Mouse (Mus musculus): ENCODE measurements around the gene Gm45234. TPM values are rescaled to one million over a fixed set of nuclear protein-coding genes. Genes with fewer than 3 reads are reported as not detected.

The Gm45234 gene
- total and polyA plus RNA-seq, 2 experiments from 2014 or later: not detected

DNA sequence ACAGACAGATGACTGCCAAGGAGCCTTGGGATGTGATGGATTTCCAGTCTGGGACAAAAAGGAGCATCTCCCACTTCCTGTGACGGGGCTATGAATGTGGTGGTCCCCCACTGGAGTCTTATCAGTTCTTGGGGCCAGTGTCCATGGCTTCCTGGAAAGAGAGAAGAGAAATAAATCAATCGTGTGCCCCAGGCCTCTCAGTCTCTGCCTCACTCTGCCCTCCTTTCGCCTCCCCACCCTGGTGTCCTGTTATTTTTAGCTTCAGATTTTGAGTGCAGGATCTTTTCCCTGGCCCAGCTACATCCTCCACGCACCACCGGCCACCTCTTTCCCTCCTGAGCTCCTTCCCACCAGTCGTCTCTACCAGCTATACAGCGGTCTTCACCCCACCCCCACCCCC is 14.2 kb upstream of the Gm45234 start:
- 0 out of 2 replicates have a peak, but pooled peaks cover 7% of the 10 kb centered on the region for H3K27me3 ChIP-seq (ENCODE audit: control insufficient read depth, insufficient read depth, low read length)
- no peaks in the 10 kb centered on the region for H3K36me3 ChIP-seq (replicated peaks; ENCODE audit: control insufficient read depth, insufficient read depth, low read length)
- ATAC-seq (ENCODE audit: insufficient read depth, low read depth) (no peak), DNase-seq (ENCODE audit: low spot score) (no peak)
- no peak for TF ChIP-seq CTCF (IDR thresholded peaks at IDR 0.05; ENCODE audit: low read depth)
- no peaks in the 10 kb centered on the region for H3K9me3 ChIP-seq (replicated peaks; ENCODE audit: control insufficient read depth, low read length)
- WGBS: 26% methylated on average over 7 of the region's 7 CpGs
- 0 out of 2 replicates have a peak overlapping the region, but pooled peaks have one; percentile 37 for H3K9ac ChIP-seq (replicated peaks; ENCODE audit: low read depth, low read length)
- H3K27ac ChIP-seq (ENCODE audit: low read depth): no peak overlapping the region
- peaks cover 7% of the 10 kb centered on the region; the same call in 1 of the 2 replicates for H3K4me1 ChIP-seq (ENCODE audit: control insufficient read depth, insufficient read depth)
- peak overlapping the region; percentile 86 for H3K4me2 ChIP-seq (ENCODE audit: low read depth, low read length)
- 0 out of 2 replicates have a peak overlapping the region, but pooled peaks have one; percentile 50 for H3K4me3 ChIP-seq (ENCODE audit: low read depth, low read length)

DNA sequence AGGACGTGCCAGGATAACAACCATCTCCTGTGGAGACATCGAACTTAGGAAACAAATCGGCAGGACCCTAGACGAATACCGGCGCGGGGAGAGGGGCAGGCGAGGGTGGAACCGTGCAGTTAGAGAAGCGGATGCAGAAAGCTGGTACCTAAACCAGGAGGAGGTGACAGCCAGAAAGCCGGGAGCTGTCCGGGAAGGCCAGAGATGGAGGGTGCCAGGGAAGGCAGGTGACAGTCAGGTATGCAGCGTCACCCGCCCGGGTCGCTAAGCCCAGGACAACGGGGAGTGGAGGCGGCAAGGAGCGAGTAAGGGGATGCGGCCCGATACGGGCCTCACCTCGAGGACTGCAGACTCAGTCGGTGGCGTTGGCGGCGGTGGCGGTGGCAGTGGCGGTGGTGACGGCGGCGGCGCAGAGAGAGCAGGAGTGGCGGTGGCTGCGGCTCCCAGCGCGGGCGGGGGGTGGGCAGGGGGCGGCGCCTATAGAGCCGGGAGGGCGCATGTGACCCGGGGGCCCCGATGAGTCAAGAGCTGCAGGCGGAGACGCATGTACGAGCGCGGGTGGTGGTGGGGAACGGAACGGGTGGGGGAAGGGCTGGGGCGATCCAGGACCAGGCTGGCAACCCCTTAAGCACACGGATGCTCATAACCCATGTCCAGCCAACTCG is 13.4 kb upstream of the Gm45234 start, which contains the start of gene Eno2:
Gene Eno2, minus strand, starts transcription at position 573 of the 665 bp plus-strand sequence.
- 1% methylated on average over 43 of the region's 54 CpGs for WGBS
- Histone ChIP-seq H3K9ac (replicated peaks; ENCODE audit: low read depth, low read length) (peak within 1 kb of the TSS; percentile 37), H3K4me3 (ENCODE audit: low read depth, low read length) (peak within 1 kb of the TSS; percentile 50), H3K9me3 (replicated peaks; ENCODE audit: control insufficient read depth, low read length) (no peaks in the 10 kb centered on the region), H3K4me2 (ENCODE audit: low read depth, low read length) (peak within 1 kb of the TSS; percentile 86), H3K27me3 (ENCODE audit: control insufficient read depth, insufficient read depth, low read length) (0 out of 2 replicates have a peak, but pooled peaks cover 7% of the 10 kb centered on the region), H3K36me3 (replicated peaks; ENCODE audit: control insufficient read depth, insufficient read depth, low read length) (no peaks in the 10 kb centered on the region), H3K27ac (ENCODE audit: low read depth) (no peak within 1 kb of the TSS), H3K4me1 (ENCODE audit: control insufficient read depth, insufficient read depth) (peaks cover 7% of the 10 kb centered on the region; the same call in 1 of the 2 replicates)
- peak; percentile 38 for DNase-seq (ENCODE audit: low spot score)
- ATAC-seq (ENCODE audit: insufficient read depth, low read depth): peak; percentile 83
- TF ChIP-seq EP300 (IDR thresholded peaks at IDR 0.05; ENCODE audit: low read depth) (no peak), CTCF (IDR thresholded peaks at IDR 0.05; ENCODE audit: low read depth) (no peak)

DNA sequence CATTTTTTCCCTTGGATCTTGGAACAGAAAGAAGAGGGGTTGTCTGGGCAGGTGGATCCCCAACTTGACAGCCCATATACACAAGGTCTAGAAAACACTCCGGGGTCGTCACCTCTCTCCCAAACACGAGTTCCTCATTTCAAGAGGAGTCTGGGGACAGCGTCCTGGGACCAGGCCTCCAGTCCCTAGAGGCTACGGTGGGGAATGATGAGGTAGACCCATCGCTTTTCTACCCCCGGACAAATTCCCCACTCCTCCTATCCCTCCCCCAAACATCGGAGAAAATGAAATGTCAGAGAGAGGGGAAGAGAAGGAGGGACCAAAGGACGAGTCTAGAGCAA is 12.9 kb upstream of the Gm45234 start:
- H3K36me3 ChIP-seq (replicated peaks; ENCODE audit: control insufficient read depth, insufficient read depth, low read length): no peaks in the 10 kb centered on the region
- no peak overlapping the region for H3K9ac ChIP-seq (replicated peaks; ENCODE audit: low read depth, low read length)
- no peaks in the 10 kb centered on the region for H3K9me3 ChIP-seq (replicated peaks; ENCODE audit: control insufficient read depth, low read length)
- H3K4me3 ChIP-seq (ENCODE audit: low read depth, low read length): peak overlapping the region; percentile 50
- peak; percentile 3 for DNase-seq (ENCODE audit: low spot score)
- TF ChIP-seq CTCF (IDR thresholded peaks at IDR 0.05; ENCODE audit: low read depth) (no peak), EP300 (IDR thresholded peaks at IDR 0.05; ENCODE audit: low read depth) (no peak)
- 13% methylated on average over 9 of the region's 9 CpGs for WGBS
- no peak for ATAC-seq (ENCODE audit: insufficient read depth, low read depth)
- H3K27me3 ChIP-seq (ENCODE audit: control insufficient read depth, insufficient read depth, low read length): 0 out of 2 replicates have a peak, but pooled peaks cover 7% of the 10 kb centered on the region
- no peak overlapping the region for H3K27ac ChIP-seq (ENCODE audit: low read depth)
- H3K4me1 ChIP-seq (ENCODE audit: control insufficient read depth, insufficient read depth): peaks cover 7% of the 10 kb centered on the region; the same call in 1 of the 2 replicates
- peak overlapping the region; percentile 86 for H3K4me2 ChIP-seq (ENCODE audit: low read depth, low read length)

DNA sequence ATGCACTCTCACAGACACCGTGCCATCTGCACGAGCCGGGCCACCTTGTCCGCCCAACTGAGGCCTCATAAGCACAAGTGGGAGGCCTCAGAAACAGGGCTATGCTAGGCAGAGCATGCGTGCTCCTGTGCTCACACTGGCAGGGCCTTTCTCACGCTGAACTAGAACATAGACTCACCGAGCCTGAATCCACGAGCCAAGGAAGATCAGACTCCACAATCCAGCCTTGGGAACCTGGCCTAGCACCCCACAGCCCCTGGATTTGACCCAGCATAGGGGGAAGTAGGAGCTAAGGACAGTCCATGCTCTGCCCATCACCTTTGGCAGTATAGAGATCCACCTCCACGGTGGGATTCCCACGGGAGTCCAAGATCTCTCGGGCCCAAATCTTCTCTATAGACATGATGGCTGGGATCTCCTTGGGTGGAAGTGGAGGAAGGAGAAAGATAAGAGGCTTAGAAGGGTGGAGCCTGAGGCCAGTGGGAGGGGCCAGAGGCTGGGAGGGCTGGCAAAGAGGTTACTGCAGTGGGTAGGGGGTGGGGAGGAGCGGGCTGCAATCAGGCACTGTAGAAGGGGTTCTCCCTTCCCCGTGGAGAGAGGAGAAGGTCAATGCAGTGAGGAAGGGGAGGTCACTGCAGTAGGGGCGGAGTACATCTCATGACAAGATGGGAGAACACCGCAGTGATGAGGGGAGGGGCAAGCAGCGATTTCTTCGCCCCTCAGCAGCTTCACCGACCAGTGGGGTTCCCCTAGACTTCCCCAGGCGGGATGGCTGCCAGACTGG is 12.3 kb upstream of the Gm45234 start:
- H3K27ac ChIP-seq (ENCODE audit: low read depth): no peak overlapping the region
- no peaks in the 10 kb centered on the region for H3K9me3 ChIP-seq (replicated peaks; ENCODE audit: control insufficient read depth, low read length)
- DNase-seq (ENCODE audit: low spot score): peak; percentile 4
- H3K27me3 ChIP-seq (ENCODE audit: control insufficient read depth, insufficient read depth, low read length): 0 out of 2 replicates have a peak, but pooled peaks cover 7% of the 10 kb centered on the region
- no peak overlapping the region for H3K9ac ChIP-seq (replicated peaks; ENCODE audit: low read depth, low read length)
- TF ChIP-seq EP300 (IDR thresholded peaks at IDR 0.05; ENCODE audit: low read depth) (no peak), CTCF (IDR thresholded peaks at IDR 0.05; ENCODE audit: low read depth) (no peak)
- no peaks in the 10 kb centered on the region for H3K36me3 ChIP-seq (replicated peaks; ENCODE audit: control insufficient read depth, insufficient read depth, low read length)
- peaks cover 7% of the 10 kb centered on the region; the same call in 1 of the 2 replicates for H3K4me1 ChIP-seq (ENCODE audit: control insufficient read depth, insufficient read depth)
- no peak for ATAC-seq (ENCODE audit: insufficient read depth, low read depth)
- 0 out of 2 replicates have a peak overlapping the region, but pooled peaks have one; percentile 50 for H3K4me3 ChIP-seq (ENCODE audit: low read depth, low read length)
- WGBS: 41% methylated on average over 19 of the region's 19 CpGs
- H3K4me2 ChIP-seq (ENCODE audit: low read depth, low read length): peak overlapping the region; percentile 86

DNA sequence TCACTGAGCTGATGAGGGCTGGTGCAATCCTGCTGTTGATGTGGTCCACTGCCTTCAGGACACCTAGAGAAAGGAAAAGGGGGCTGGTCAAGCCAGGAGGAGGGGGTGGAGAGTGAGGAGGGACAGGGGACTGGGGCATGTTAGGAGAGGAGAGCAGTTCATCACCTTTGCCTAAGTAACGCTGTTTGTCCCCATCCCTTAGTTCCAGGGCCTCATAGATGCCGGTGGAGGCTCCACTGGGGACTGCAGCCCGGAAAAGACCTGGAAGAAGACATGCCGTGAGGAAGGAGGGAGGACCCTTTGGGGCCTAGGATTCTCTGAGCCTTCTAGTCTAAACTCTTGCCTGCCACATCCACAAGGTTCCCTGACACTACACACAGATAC is 11.7 kb upstream of the Gm45234 start:
- Histone ChIP-seq H3K9ac (replicated peaks; ENCODE audit: low read depth, low read length) (no peak overlapping the region), H3K27me3 (ENCODE audit: control insufficient read depth, insufficient read depth, low read length) (0 out of 2 replicates have a peak, but pooled peaks cover 7% of the 10 kb centered on the region), H3K4me2 (ENCODE audit: low read depth, low read length) (no peak overlapping the region), H3K9me3 (replicated peaks; ENCODE audit: control insufficient read depth, low read length) (no peaks in the 10 kb centered on the region), H3K27ac (ENCODE audit: low read depth) (no peak overlapping the region), H3K4me1 (ENCODE audit: control insufficient read depth, insufficient read depth) (peaks cover 7% of the 10 kb centered on the region; the same call in 1 of the 2 replicates), H3K36me3 (replicated peaks; ENCODE audit: control insufficient read depth, insufficient read depth, low read length) (no peaks in the 10 kb centered on the region), H3K4me3 (ENCODE audit: low read depth, low read length) (no peak overlapping the region)
- ATAC-seq (ENCODE audit: insufficient read depth, low read depth) (no peak), DNase-seq (ENCODE audit: low spot score) (peak; percentile 4)
- 71% methylated on average over 4 of the region's 4 CpGs for WGBS
- TF ChIP-seq CTCF (IDR thresholded peaks at IDR 0.05; ENCODE audit: low read depth): no peak
- no peak for TF ChIP-seq EP300 (IDR thresholded peaks at IDR 0.05; ENCODE audit: low read depth)
